Mouse (Mus musculus): ENCODE data around the gene Npas1.

Npas1 gene

DNA sequence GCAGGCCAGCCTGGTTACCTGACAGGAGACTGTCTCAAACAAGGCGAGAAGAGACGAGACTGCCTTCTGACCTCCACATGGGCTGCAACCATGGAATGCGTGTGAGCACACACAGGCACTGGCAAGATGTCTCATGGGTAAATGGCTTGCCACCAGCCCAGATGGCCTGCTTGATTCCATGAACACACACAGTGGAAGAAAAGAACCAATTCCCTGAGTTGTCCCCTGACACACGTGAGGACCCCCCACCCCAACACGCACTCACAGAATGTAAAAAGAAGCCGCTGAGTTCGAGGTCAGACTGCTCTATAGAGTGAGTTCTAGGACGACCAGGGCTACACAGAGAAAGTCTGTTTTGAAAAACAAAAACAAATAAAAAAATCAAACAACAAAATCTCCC is at the start of gene Npas1:
Npas1 (minus strand) TSS at position 101 of the 400 bp plus-strand sequence.
- in situ Hi-C loops (cut with MboI, MseI), result no loop called here

DNA sequence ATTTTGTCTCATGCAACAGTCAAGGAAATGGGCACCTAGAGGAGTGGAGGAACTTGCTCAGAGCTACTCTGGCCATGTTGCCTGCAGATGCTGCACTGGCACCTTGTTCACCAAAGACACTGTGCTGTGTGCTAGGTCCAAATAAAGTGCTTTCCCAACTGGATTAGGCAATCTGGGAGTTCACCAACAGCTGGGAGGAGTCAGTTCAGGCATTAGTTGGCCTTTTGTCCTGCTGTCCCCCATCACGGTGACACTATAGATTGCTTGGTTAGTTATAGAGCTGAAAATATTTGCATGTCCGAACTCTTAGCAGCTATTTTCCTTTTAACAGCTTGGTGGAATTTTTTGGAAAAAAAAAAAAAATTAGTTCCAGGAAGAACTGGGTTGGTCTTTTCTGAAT is 48.5 kb upstream of the Npas1 start:
- in situ Hi-C loops (cut with MboI, MseI), result no loop called here

DNA sequence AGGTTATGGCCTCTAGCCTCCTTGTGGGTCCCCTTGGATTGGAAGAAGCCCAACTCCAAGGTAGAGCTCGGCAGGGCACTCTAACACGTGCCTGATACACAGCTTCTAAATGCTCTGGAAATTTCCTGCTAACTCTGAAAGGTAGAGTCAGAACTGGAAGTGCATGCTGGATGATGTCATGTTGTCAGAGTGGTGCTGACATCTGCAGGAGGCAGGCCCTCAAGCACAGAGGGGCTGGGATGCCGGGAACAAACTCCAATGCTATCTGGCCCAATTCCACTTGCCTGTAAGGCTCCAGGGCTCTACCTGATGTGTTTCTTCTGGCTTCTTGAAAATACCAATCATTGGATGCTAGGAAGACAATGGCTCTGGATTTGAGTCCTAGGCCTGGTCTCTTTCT is 47.9 kb upstream of the Npas1 start:
- in situ Hi-C loops (cut with MboI, MseI), result no loop called here

DNA sequence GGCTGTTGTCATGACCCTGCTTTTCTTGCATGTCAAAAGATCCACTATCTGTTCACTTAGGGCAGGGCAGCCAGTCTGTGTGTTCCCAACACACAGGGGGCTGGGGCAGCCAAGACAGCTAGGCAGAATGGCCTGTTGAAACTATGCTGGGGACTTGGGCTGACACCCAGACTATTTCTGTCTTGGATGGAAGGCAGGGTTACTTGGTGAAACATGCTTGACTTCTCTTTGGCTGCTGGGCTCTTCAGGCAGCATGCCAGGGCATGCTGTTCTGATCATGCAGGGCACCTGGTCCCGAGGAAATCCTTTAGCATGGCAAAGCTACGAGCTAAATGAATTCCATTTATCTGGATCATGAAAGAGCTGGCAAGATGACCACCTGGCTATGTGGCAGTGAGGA is 46.8 kb upstream of the Npas1 start:
- in situ Hi-C loops (cut with MboI, MseI), result no loop called here

DNA sequence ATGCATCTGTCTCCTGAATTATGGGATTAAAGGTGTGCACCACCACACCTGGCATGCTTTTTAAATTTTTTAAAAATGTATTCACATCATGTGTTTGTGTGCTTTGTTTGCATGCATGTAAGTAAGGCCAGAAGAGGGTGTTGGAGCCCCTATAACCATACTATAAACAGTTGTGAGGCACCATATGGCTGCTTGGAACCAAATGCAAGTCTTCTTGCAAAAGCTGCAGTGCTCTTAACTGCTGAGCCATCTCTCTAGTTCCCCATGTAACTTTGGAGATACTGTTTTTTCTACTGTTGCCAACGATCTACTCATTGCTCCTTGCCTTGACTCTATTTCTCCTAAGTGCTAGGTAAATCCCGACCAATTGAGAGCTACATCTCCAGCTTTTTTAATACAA is 41.8 kb upstream of the Npas1 start:
- in situ Hi-C loops (cut with MboI, MseI), result no loop called here

DNA sequence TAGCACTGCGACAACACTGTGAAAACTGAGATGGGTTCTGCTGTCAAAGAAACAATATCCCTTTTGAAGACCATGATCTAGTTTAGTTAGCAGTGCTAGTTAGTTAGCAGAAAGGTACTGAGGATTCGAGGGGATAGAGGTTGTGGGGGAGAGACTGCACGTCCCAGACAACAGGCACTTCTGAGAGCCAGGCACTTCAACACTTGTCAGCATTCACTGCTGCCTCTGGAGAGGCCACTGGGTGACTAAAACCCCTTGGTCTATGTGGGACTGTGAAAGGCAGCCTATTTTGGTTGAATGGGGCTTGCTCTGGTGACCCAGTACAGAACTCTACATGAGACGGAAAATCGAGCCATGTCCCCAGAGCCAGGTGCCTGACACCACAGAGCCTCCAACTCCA is 39.7 kb upstream of the Npas1 start:
- in situ Hi-C loops (cut with MboI, MseI), result no loop called here

DNA sequence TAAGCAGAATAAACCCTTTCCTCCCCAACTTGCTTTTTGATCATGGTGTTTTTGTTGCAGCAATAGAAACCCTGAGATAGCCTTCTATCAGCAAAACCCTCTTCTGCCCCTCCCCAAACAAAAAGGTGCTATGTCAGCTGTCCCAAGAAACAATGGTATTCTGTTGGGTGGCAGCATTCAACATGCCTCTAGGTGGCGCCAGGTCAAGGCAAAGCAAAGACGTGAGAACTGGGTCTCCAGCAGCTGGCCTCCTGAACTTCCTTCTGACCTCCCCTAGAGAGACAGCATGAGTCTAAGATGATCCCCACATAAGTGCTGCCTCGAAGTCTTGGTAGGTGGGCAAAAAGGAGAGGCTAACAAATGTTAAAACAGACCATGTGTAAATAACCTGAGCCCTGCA is 29.8 kb upstream of the Npas1 start:
- in situ Hi-C loops (cut with MboI, MseI), result no loop called here

DNA sequence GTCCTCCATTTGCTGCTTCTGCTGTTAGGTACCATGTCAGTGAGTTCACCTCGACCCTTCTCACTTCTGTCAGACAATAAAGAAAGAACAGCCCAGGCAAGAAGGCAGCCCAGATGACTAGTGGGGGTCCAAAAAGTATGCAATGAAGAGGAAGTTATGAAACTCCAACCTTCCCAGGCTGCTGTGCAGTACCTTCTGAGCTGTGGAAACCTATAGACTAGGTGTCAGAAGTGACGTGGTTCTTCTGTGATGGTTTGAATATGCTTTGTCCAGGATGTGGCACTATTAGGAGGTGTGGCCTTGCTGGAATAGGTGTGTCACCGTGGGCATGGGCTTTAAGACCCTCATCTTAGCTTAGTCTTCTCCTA is 27.7 kb upstream of the Npas1 start:
- in situ Hi-C loops (cut with MboI, MseI), result no loop called here

DNA sequence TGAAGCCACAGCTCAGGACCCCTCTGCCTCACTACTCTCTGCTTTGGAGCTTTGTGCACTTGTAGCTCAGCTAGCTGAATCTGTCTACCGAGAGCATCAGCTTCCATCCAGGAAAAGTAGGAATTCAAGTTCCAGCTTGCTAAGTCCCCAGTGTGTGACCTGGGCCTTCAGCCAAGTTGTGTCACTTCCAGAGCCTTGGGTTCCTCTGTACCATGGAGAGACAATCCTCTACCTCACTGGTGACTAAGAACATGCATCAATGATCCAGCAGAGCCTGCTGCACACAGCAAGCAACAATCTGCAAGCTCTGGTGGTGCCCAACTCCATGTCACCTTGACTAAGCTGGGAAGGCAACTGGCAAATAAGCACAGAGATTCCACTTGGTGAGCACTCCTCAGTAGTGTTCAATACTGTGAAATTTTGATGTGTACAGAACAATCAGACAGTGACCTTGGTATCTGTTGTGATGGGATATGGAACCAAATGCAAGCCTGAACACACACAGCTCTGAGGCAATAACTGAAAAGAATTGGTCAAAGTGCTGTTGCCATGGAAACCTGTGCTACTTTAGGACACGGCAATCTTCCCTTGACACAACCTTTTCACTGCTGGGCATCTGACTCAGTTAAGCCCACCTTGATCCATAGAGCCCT is 27.2 kb upstream of the Npas1 start:
- in situ Hi-C loops (cut with MboI, MseI), result no loop called here

DNA sequence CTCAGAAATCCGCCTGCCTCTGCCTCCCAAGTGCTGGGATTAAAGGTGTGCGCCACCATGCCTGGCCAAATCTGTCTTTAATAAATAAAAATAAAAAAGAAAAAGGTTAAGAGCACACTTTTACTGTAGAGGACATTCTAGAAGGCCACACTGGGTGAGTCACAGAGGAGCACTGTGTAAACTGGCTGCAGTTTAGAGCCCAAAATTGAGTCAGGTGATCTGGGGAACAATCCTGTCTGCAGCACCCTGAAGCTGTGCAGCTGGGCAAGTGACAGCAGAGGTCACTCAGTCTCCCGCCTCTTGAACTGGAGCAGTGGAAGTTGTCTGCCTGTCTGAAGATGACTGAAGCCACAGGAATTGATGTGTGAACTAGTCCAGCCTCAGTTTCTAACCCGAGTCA is 24.0 kb upstream of the Npas1 start:
- in situ Hi-C loops (cut with MboI, MseI), result no loop called here

DNA sequence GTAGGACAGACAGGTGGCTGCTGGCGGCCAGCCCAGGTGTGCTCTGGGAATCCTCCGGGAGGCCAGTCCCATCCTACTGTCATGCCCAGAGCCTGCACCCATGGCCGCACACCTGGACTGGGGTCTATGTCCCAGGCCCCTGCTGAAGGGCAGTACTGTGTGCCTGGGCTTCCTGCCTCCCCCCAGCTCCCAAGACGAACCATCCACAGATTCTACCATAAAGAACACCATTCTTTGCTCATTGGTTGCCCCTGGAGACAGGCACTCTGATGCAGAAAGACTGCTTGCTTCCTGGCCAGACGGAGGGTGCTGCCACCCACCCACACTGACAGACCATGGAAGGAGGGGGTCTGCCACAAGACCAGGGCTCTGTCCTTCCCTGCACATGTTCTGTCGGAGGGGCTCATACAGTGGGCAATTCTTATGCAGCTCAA is 22.2 kb upstream of the Npas1 start:
- in situ Hi-C loops (cut with MboI, MseI), result no loop called here

DNA sequence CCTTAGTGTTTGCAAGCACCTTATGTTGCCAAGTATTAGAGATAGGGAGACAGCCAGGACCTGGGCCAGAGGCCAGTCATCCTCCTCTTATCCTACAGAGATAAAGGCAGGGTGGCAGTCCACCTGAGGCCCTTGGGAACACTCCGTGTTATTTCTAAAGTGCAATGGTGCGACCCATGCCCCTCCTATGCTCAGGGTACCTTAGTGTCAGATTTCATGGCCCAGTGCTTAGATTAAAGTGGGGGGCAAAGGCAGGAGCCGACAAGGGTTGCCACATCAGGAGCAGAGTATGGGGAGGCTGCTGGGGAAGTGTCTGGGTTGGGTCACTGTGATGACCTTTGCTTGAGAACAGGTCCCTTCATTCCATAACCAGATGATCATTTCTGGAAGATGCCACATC is 18.7 kb upstream of the Npas1 start:
- in situ Hi-C loops (cut with MboI, MseI), result no loop called here

DNA sequence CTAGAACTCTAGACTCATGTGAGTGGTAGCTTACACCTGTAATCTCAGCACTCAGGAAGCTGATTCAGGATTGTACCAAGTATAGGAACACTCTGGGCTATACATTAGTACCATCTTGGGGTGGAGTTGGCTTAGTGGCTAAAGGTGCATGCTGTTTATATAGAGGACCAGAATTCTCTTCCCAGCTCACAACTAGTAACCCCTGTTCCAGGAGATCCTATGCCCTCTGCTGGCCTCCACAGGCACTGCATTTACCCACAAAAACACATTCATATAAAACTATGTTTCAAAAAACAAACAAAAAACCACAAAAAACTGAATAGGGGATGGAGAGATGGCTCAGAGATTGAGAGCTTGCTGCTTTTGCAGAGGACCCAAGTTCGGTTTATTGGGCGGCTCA is 15.8 kb upstream of the Npas1 start:
- in situ Hi-C loops (cut with MboI, MseI), result no loop called here

DNA sequence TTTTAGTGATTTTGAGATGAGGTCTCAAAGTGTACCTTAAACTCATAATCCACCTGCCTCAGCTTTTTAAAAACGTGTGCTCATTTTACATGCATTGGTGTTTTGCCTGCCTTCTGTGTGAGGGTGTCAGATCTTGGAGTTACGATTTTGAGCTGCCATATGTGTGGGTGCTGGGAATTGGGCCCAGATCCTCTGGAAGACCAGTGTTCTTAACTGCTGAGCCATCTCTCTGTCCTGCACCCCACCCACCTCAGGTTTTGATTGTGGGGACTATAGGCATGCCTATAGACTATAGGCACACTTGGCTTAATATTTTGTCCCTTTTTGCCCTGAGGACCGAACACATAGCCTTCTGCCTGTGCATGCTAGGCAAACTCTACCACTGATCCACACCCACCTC is 14.7 kb upstream of the Npas1 start:
- in situ Hi-C loops (cut with MboI, MseI), result no loop called here

DNA sequence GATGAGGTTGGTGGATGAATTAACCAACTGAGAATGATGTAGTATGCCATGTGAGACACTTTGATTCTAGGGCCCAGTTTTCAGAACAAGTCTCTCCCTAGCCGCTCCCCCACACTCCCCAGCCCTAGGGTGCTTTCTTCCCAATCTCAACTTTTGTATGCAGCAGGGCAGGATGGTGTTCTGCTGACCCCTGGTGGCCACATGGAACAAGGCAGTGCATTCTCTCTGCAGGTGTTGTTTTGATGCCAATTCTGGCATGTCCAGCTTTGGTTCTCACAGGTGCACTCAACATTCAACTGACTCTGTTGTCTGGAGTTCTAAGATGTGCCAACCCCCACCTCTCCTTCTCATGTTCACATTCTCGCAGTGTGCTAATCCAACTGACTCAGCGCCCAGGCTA is 14.2 kb upstream of the Npas1 start:
- in situ Hi-C loops (cut with MboI, MseI), result no loop called here

DNA sequence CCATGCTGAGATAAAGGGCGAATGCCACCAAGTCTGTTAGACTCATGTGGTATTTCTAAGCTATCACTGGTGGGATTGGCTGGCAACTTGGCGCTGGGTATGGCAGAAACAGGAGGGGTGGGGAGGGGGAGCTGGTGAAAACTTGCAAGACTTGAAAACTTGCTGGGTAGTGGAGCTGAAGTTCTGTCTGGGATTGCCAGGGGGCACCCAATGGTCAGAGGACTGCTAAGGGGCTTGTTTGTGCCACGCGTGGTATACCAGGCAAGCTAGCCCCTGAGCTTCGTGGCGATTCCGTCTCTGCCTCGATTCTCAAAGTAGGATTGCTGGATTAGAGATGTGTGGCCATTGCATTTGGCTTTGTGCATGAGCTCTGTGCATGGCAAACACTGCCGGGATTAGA is 12.4 kb upstream of the Npas1 start:
- in situ Hi-C loops (cut with MboI, MseI), result no loop called here

DNA sequence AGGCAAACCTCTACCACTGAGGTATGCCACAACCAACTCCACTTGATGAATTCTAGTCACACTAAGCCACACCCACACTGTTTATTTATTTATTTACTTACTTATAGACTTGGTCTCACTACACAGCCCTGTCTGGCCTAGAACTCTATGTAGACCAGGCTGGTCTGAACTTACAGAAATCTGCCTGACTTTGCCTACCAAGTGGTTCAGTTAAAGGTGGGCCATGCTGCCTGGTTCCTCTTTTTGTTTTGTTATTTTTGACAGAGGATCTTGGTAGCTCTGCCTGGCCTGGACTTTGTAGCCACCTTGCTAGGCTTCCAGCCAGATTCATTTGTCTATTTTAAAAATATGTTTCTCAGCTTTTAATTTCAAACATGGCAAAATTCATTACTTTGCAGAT is 11.3 kb upstream of the Npas1 start:
- in situ Hi-C loops (cut with MboI, MseI), result no loop called here

DNA sequence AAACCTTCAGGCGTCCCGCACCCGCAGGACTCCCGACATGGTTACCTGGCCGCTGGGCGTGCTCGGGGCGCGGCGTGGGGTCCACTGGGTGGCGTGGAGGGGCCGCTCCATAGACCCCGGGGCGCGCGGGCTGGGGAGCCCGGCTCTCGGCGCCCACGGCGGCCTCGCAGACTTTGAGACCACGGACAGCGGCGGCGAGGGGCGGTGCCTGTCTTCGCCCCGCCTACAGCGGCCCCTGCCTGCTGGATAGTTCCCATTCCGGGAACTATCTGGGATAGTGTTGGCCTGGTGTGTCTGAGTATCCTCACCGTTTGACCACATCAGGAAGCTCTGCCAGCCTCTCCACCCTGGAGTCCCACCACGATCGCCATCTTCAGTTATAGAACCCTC is 933 bp downstream of the Npas1 start:
- in situ Hi-C loops (cut with MboI, MseI), result no loop called here

DNA sequence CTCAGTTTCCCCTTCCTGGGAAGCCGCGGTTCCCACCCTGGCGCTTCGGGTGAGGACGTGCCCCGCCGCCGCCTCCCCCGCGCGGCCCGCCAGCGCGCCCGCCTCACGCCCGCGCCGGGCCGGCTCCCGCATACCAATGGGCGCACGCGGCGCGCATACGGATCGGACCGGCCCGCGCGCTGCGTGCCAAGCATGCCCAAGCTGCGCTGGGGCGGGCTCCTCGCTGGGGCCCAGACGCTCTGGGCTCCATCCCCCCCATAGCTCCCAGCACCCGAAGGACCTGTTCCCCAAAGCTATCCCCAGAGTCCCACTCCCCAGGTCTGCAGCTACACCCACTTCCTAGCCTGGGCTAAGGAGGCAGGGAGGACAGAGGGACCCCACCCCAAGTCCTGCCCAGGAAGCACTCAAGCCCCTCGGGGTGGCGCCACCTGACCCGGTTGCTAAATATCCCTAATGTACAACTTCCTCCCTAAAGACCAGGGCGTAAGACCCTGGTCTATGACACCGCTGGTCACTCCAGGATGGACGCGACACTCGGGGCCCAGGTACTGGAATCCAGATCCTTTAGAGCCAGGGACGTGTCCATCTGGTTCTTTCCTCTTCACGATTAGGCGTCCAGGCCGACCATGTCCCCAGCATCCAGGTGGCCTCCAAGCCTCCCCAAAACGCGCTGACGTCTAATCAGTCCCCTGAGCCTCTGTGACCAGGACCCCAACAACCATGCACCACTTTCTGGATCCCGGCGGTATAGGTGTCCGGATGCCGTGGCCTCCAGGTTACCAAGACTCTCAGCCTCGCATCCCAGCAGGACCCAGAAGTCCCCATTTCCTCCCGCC is 1.5 kb downstream of the Npas1 start:
- in situ Hi-C loops (cut with MboI, MseI), result no loop called here

DNA sequence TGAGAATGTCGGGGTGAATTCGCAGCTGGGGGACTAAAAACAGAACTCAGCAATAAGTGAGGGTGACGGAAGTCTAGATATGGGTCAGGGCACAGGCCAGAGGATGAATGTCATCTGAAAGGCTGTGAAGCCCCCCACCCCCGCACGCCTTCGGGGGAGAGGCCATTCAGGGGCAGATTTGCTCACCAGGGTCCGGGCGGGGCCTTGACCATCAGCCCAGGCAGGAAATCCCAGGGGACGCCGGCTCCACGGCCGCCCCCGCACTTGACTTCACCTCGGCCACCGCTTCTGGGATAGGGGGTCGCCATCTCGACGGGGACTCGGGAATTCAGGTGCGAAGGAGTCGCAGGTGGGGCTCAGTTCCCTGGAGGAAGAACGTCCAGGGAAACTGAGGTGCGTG is 2.2 kb downstream of the Npas1 start:
- in situ Hi-C loops (cut with MboI, MseI), result no loop called here

DNA sequence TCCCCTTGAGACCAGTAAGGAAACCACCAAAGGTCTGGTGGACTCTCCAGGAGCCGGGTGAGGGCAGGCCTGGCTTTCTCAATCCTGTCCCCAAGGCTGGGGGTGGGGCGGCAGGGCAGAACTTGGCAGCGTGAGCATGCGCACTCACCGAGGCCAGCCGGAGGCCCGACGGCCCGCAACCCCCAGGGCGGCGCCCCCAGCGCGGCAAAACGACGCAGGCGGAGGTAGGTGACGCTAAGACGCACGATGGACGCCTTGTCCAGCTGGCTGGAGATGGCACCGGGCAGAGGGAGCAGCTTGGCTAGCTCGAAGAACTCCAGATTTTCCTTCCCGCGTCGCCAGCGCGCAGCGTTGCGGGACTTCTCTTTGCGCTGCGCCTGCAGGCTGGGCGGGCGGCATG is 3.1 kb downstream of the Npas1 start:
- in situ Hi-C loops (cut with MboI, MseI), result no loop called here

DNA sequence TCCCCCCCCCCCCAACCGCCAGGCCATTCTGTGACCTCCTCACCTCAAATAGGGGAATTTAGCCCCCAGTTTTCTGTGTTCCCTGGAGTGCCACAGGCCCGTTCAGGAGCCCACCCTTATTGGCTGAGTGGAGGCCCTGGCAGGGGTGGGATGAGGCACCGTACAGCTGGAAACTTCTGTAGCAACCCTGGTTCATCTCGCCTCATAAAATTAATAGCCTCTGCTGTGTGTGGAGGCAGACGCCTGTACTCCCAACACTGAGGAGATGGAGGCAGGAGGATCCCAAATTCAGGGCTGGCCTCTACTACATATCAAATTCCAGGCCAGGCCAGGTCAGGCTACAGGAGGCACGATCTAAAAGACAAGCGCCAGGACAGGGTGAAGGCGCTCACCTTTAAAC is 3.7 kb downstream of the Npas1 start:
- in situ Hi-C loops (cut with MboI, MseI), result no loop called here

DNA sequence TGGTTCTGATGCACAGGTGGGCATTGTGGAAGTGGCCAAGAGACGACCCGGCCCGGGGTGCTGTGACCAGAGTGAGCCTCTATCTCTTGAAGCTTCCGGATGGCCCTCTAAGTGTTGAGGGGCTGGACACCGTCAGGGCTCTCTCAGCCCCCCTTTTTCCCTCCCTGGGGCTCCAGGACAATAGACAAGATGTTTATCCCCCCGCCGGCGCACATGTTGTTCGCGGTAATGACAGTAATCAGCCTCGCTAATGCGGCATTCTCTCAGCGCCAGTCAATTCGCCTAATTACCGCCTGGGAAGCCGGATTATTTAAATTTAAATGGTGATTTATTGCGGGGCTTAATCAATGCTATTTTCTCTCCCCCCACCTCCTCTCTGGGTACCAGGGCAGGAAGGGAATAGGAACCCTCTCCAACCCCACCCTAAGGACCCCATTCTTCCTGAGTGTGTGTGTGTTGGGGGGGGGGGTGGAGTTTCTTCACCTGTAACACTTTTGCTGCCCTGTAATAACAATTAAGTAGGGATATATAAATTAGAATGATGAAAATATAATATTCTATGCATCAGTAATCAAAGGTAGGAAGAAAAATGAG is 5.3 kb downstream of the Npas1 start:
- in situ Hi-C loops (cut with MboI, MseI), result no loop called here

Data from T-helper 1 cell (primary cell).